Mouse (Mus musculus): ENCODE measurements around the gene Mansc1.

Mansc1 gene

DNA sequence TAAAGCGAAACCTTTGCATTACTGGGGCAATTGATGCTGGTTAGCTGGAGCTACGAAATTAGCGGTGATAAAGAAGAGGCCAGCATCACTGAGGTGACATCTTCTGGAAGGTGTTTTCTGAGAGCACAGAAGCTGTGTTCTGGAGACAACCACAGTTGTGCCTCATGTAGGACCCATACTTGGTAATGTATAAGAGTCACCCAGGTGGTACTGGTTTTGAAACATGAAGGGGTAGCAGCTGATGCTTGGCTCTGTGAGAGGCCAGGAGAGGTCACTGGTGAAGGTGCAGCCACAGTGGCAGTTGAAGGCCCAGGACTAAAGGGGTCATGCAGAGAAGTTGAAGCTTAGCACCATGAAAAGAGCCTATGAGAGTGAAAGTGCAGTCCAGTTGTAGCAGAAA, 6.9 kb upstream of the Mansc1 start, which contains the start of gene Borcs5:
Gene Borcs5 (plus strand): TSS at position 301 of the 400 bp plus-strand sequence.
- no peak for DNase-seq (ENCODE audit: low spot score)

DNA sequence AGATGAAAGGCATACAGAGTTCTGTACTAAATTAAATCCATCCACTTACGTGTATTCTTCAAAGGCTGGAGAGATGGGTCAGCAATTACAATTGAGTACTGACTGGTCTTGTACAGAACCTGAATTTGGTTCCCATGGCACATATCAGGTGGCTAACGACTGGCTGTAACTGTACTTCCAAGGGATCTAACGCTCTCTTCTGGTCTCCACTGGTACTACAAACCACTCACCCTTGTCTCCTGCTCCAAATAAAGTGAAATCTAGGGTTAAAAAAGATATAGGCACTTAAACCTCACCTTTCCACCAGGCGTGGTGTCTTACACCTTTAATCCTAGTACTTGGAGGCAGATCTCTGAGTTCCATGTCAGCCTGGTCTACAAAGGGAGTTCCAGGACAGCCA, 4.2 kb upstream of the Mansc1 start:
- DNase-seq (ENCODE audit: low spot score): no peak

GRCm38 (mm10) chr6:134633553-134633952, 1.3 kb upstream of the Mansc1 start:
- DNase-seq (ENCODE audit: low spot score): no peak

- no peak for DNase-seq (ENCODE audit: low spot score)
Measured at GRCm38 (mm10) chr6:134632756-134633155, 468 bp upstream of the Mansc1 start.

DNA sequence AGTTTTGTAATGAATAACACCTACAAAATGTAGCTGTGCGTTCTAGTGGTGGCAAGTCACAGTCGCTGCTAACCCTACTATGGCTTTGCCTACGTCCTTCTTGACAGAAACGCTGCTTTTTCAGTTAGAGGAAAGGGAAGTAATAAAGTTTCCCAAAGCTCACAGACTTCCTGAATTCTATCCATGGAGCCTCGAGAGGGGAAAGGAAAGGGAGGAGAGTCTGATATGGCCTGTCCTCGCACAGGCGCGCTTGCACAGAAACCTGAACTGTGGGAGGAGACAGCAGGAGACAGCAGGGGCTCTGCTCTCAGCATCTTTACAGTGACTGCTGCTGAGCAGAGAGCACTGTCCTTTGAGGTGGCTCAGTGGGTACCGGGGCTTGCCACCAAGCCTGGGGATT, 1.8 kb downstream of the Mansc1 start:
- DNase-seq (ENCODE audit: low spot score): no peak

DNA sequence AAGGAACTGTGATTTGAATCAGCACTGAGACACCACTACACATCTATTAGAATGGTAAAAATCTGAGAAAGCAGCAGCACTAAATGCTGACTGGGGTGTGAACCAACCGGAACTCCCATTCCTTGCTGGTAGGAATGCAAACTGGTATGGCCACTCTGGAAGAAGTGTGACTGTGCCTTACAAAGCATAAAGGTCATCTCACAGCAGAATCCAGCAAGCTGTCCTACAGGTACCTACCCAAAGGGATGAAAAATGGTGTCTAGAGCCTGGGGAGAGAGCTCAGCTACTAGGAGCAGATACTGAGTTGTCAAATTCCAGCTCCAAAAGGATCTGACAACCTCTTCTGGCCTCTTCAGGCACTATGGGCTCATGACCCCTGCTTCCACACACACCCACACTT, 5.7 kb downstream of the Mansc1 start:
- no peak for DNase-seq (ENCODE audit: low spot score)

DNA sequence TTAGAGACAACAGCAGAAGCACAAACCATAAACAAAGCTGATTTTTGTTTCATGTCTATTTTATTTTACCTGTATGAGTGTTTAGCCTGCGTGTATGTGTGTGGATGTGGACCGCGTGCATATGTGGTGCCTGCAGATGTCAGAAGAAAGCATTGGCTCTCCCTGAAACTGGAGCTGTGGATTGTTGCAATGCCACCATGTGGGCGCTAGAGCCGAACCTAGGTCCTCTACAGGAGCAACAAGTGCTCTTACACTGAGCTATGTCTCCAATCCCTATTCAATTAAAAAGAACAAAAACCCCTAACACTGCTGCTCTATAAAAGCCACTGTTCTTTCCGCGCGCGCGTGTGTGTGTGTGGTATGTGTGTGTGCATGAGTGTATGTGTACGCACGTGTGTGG, 6.9 kb downstream of the Mansc1 start:
- DNase-seq (ENCODE audit: low spot score): no peak

GRCm38 (mm10) chr6:134621552-134621949, 10.7 kb downstream of the Mansc1 start:
- no peak for DNase-seq (ENCODE audit: low spot score)

- no peak for DNase-seq (ENCODE audit: low spot score)
Measured at GRCm38 (mm10) chr6:134620846-134621551, 11.3 kb downstream of the Mansc1 start.

- DNase-seq (ENCODE audit: low spot score): no peak
Measured at GRCm38 (mm10) chr6:134620129-134620528, 12.2 kb downstream of the Mansc1 start.

GRCm38 (mm10) chr6:134617589-134617988, 14.7 kb downstream of the Mansc1 start:
- no peak for DNase-seq (ENCODE audit: low spot score)

- DNase-seq (ENCODE audit: low spot score): peak; percentile 83
Measured at GRCm38 (mm10) chr6:134614723-134615648, 17.3 kb downstream of the Mansc1 start.

- DNase-seq (ENCODE audit: low spot score): no peak
Measured at GRCm38 (mm10) chr6:134614322-134614721, 18.0 kb downstream of the Mansc1 start.

- DNase-seq (ENCODE audit: low spot score): no peak
Measured at GRCm38 (mm10) chr6:134611896-134612295, 20.4 kb downstream of the Mansc1 start.

DNA sequence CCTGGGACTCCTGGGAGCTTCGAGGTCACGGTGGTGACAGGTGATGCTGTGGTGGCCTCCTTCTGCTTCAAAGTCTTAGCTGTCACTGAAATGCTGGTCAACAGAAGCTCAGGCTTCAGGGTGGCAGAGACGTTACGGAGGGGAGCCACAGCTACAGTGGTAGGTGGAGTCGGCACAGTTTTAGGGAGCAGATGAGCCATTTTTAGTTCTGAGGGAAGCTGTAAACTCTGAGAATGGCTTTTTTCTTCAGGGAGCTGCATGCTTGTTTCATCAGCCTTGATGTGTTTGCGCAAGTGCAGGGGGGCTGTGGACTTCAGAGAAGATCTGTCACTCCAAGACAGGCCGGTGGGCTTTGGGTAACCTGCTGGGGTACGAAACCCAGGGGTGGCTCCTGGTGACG, 21.9 kb downstream of the Mansc1 start:
- DNase-seq (ENCODE audit: low spot score): no peak

DNA sequence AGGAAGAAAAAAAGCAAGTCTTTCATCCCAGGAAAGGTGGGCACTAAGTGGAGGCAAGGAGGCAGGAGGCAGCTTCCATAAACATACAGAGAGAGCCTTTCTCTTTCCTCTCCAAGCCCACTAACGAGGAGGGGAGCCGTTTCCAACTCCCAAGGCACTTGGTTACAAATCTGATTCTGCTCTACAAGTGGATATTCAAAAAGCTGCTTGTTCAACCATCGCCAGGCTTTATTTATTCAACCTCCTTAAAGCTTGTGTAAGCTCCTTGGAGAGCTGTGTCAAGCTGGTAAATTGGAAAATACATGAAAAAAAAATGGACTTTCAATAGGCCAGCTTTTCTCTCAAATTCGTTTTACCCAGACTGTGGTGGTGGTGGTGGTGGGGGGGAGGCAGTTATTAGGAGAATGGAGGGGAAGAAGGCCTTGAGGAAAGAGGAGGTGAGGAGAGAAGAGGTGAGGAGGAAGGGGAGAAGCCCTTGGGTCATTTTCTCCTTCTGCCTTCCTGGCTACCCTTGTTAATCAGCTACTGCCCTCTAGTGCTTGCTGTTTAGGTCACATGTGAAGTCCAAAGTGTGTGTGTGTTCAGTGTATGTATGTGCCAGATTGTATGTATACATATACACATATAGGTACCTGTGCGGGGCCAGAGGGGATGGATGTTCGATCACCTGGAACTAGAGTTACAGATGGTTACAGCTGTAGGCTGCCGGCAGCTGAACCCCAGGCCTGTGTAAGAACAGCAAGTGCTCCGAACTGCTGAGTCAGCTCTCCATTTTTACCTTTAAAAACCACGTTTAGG, 25.1 kb downstream of the Mansc1 start:
- DNase-seq (ENCODE audit: low spot score): no peak

- DNase-seq (ENCODE audit: low spot score): no peak
Measured at GRCm38 (mm10) chr6:134606540-134606939, 25.7 kb downstream of the Mansc1 start.

GRCm38 (mm10) chr6:134605196-134605595, 27.1 kb downstream of the Mansc1 start:
- DNase-seq (ENCODE audit: low spot score): no peak

- no peak for DNase-seq (ENCODE audit: low spot score)
Measured at GRCm38 (mm10) chr6:134602371-134603003, 29.8 kb downstream of the Mansc1 start.

GRCm38 (mm10) chr6:134601766-134602165, 30.5 kb downstream of the Mansc1 start:
- DNase-seq (ENCODE audit: low spot score): no peak

- no peak for DNase-seq (ENCODE audit: low spot score)
Measured at GRCm38 (mm10) chr6:134601130-134601529, 31.2 kb downstream of the Mansc1 start.

DNA sequence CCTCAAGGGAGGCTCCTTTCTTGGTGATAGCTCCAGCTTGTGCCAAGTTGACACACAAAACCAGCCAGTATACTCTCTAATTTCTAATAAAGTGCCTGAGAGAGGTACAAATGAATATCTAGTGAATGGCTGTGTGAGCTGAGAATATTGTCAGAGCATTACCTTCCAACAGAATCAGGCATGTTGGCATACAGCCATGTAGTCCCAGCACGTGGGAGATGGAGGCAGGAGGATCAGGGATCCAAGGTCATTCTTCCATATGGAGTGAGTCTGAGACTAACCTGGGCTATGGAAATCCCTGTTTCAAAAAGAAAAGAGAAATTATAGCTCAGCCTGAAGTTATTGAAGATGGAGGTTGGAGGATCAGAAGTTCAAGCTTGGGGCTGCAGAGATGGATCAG, 33.0 kb downstream of the Mansc1 start:
- DNase-seq (ENCODE audit: low spot score): no peak

All from layer of hippocampus, adult 9-10 months (tissue).